Mouse (Mus musculus) MEL (cell line): ENCODE measurements around the gene Pitpnm3.

Experiments
- CTCF ChIP-seq, 3 experiments: IDR thresholded peaks in 2 of 3; conservative IDR thresholded peaks in 1 of 3; 2 replicates each; pipeline ENCODE4 v1.5.1; 2011 to 2012; ENCODE audit warnings: low read length in 3 of 3, low read depth in 2 of 3, mild to moderate bottlenecking in 2 of 3, improper control_type of control experiment in 1 of 3, inconsistent platforms in 1 of 3, mixed read lengths in 1 of 3, moderate library complexity in 1 of 3; ENCODE audit not compliant: control insufficient read depth in 1 of 3, insufficient read depth in 1 of 3, poor library complexity in 1 of 3, severe bottlenecking in 1 of 3
- EP300 ChIP-seq, 2 experiments: IDR thresholded peaks; 2 replicates each; pipeline ENCODE4 v1.6.1; 2011; ENCODE audit warnings: improper control_type of control experiment in 2 of 2, low read length in 2 of 2, low read depth in 1 of 2, mild to moderate bottlenecking in 1 of 2
- MAFK ChIP-seq: IDR thresholded peaks from 2 replicates; pipeline ENCODE4 v1.6.1; 2011; ENCODE audit warnings: low read depth, mild to moderate bottlenecking, low read length, improper control_type of control experiment, borderline replicate concordance
- MAX ChIP-seq: IDR thresholded peaks from 2 replicates; pipeline ENCODE4 v1.6.1; 2011; ENCODE audit warnings: low read length, improper control_type of control experiment
- MYC ChIP-seq: IDR thresholded peaks from 2 replicates; pipeline ENCODE4 v1.6.1; 2011; ENCODE audit warnings: low read depth, mild to moderate bottlenecking, low read length, improper control_type of control experiment, moderate library complexity
- NRF1 ChIP-seq: IDR thresholded peaks from 2 replicates; pipeline ENCODE4 v1.6.1; 2014; ENCODE audit warnings: low read depth, mild to moderate bottlenecking, inconsistent platforms, low read length, improper control_type of control experiment, moderate library complexity; ENCODE audit not compliant: poor library complexity, insufficient read depth, severe bottlenecking
- POLR2A ChIP-seq, 2 experiments: IDR thresholded peaks; 2 replicates each; pipeline ENCODE4 v1.6.1; 2011 to 2012; ENCODE audit warnings: low read length in 2 of 2, mild to moderate bottlenecking in 2 of 2, control low read depth in 1 of 2, improper control_type of control experiment in 1 of 2, low read depth in 1 of 2, moderate library complexity in 1 of 2; ENCODE audit not compliant: control insufficient read depth in 1 of 2, insufficient read depth in 1 of 2, poor library complexity in 1 of 2
- POLR2AphosphoS2 ChIP-seq: IDR thresholded peaks from 2 replicates; pipeline ENCODE4 v1.6.1; 2011; ENCODE audit warnings: low read length, improper control_type of control experiment
- TBP ChIP-seq: IDR thresholded peaks from 2 replicates; pipeline ENCODE4 v1.8.0; 2011; ENCODE audit warnings: low read depth, low read length, improper control_type of control experiment
- USF1 ChIP-seq: IDR thresholded peaks from 2 replicates; pipeline ENCODE4 v1.6.1; 2014; ENCODE audit warnings: low read depth, mild to moderate bottlenecking, inconsistent platforms, low read length, improper control_type of control experiment, moderate library complexity
- USF2 ChIP-seq, 2 experiments: IDR thresholded peaks; 2 replicates each; pipeline ENCODE4 v1.6.1; 2011 to 2012; ENCODE audit warnings: improper control_type of control experiment in 2 of 2, low read length in 2 of 2, borderline replicate concordance in 1 of 2, inconsistent platforms in 1 of 2, low read depth in 1 of 2, mild to moderate bottlenecking in 1 of 2; ENCODE audit not compliant: insufficient read depth in 1 of 2
- ZC3H11A ChIP-seq: IDR thresholded peaks from 2 replicates; pipeline ENCODE4 v1.6.1; 2012; ENCODE audit warnings: low read depth, mild to moderate bottlenecking, inconsistent platforms, low read length, improper control_type of control experiment

- no peak for TF ChIP-seq USF2 (IDR thresholded peaks at IDR 0.05; ENCODE audit: borderline replicate concordance in 1 of 2, insufficient read depth in 1 of 2, low read depth in 1 of 2, low read length in 2 of 2)
- TF ChIP-seq MYC, result no peak
- TF ChIP-seq CTCF (IDR thresholded peaks at IDR 0.05 in 2 of 3, conservative IDR thresholded peaks at IDR 0.05 in 1 of 3; ENCODE audit: control insufficient read depth in 1 of 3, insufficient read depth in 1 of 3, low read depth in 2 of 3, low read length in 3 of 3, poor library complexity in 1 of 3, severe bottlenecking in 1 of 3), result no peak
- TF ChIP-seq USF1, result no peak
- TF ChIP-seq POLR2A (IDR thresholded peaks at IDR 0.05; ENCODE audit: control insufficient read depth in 1 of 2, insufficient read depth in 1 of 2, low read depth in 1 of 2, low read length in 2 of 2, poor library complexity in 1 of 2), result no peak
- TF ChIP-seq ZC3H11A, result no peak
- TF ChIP-seq NRF1, result no peak
- TF ChIP-seq MAX, result no peak
- no peak for TF ChIP-seq TBP
- TF ChIP-seq EP300 (IDR thresholded peaks at IDR 0.05; ENCODE audit: low read depth in 1 of 2, low read length in 2 of 2), result no peak
- no peak for TF ChIP-seq POLR2AphosphoS2
- no peak for TF ChIP-seq MAFK
These were observed 45.6 kb upstream of the Pitpnm3 start for GRCm38 (mm10) chr11:72181136-72181535.
